26 mouse cellular contexts compared by ENCODE assay signal in genomic region chr16:89962876-89963275, GRCm38 (mm10).
DNase-seq lines count a peak whose midpoint lies in the region; ATAC-seq lines count a peak whose summit lies in the region.
"Had no signal": no experiment of that assay in that cellular context is flagged by ENCODE, and none has a peak within 500 bp of the region (broad histone marks: within the 10 kb centered on the region; RNA-seq: fewer than 3 reads in every experiment).

No protein-coding gene starts in this region.

- no peak overlapping the region for H3K4me3 ChIP-seq in liver, embryonic 16.5 days (ENCODE audit: low read depth, low read length)
- H3K4me3 ChIP-seq in liver, embryonic 12.5 days: no peak overlapping the region
- no peak overlapping the region for H3K4me3 ChIP-seq in stomach, embryonic 14.5 days (ENCODE audit: low read depth, low read length)
- H3K4me3 ChIP-seq: embryonic facial prominence, embryonic 15.5 days; heart, embryonic 12.5 days; hindbrain, embryonic 10.5 days; limb, embryonic 15.5 days; lung, embryonic 15.5 days; midbrain, embryonic 15.5 days; neural tube, embryonic 12.5 days had no signal

- peak; percentile 68; the same call in 1 of the 2 replicates for ATAC-seq in liver, embryonic 16.5 days (ENCODE audit: low read depth)
- ATAC-seq in liver, embryonic 12.5 days: no peak
- ATAC-seq in stomach, embryonic 14.5 days (ENCODE audit: insufficient number of reproducible peaks, insufficient read depth, low FRiP score, low read depth): peak; percentile 49; the same call in 1 of the 2 replicates
- ATAC-seq: forebrain, embryonic 14.5 days; hindbrain, embryonic 16.5 days; midbrain, embryonic 15.5 days had no signal

- H3K36me3 ChIP-seq in liver, embryonic 16.5 days (ENCODE audit: control insufficient read depth, insufficient read depth): no peaks in the 10 kb centered on the region
- 0 out of 2 replicates have a peak, but pooled peaks cover 3% of the 10 kb centered on the region for H3K36me3 ChIP-seq in liver, embryonic 12.5 days
- no peaks in the 10 kb centered on the region for H3K36me3 ChIP-seq in stomach, embryonic 14.5 days (ENCODE audit: control insufficient read depth, insufficient read depth, low read length)
- H3K36me3 ChIP-seq: embryonic facial prominence, embryonic 15.5 days; heart, embryonic 12.5 days; limb, embryonic 15.5 days; lung, embryonic 15.5 days; midbrain, embryonic 15.5 days had no signal

- H3K27ac ChIP-seq in liver, embryonic 16.5 days (ENCODE audit: low read length): no peak overlapping the region
- H3K27ac ChIP-seq in liver, embryonic 12.5 days: no peak overlapping the region
- no peak overlapping the region for H3K27ac ChIP-seq in stomach, embryonic 14.5 days (ENCODE audit: low read length)
- H3K27ac ChIP-seq: embryonic facial prominence, embryonic 15.5 days; hindbrain, embryonic 10.5 days; limb, embryonic 15.5 days; lung, embryonic 15.5 days; midbrain, embryonic 15.5 days; neural tube, embryonic 12.5 days had no signal

- no peak overlapping the region for H3K9ac ChIP-seq in liver, embryonic 16.5 days (ENCODE audit: low read depth, low read length)
- no peak overlapping the region for H3K9ac ChIP-seq in liver, embryonic 12.5 days
- no peak overlapping the region for H3K9ac ChIP-seq in stomach, embryonic 14.5 days (replicated peaks; ENCODE audit: low read depth, low read length)
- H3K9ac ChIP-seq: embryonic facial prominence, embryonic 15.5 days; heart, embryonic 12.5 days; limb, embryonic 15.5 days; lung, embryonic 15.5 days; midbrain, embryonic 15.5 days; neural tube, embryonic 12.5 days had no signal

- no peaks in the 10 kb centered on the region; the same call in 1 of the 2 replicates for H3K4me1 ChIP-seq in liver, embryonic 16.5 days (ENCODE audit: control insufficient read depth, low read depth, low read length)
- peaks cover 12% of the 10 kb centered on the region for H3K4me1 ChIP-seq in liver, embryonic 12.5 days
- peaks cover 12% of the 10 kb centered on the region; the same call in 1 of the 2 replicates for H3K4me1 ChIP-seq in stomach, embryonic 14.5 days (ENCODE audit: control insufficient read depth, insufficient read depth, low read length)

- H3K9me3 ChIP-seq in liver, embryonic 16.5 days (replicated peaks; ENCODE audit: control insufficient read depth, low read length): no peaks in the 10 kb centered on the region
- H3K9me3 ChIP-seq in liver, embryonic 12.5 days (replicated peaks): 0 out of 2 replicates have a peak, but pooled peaks cover 7% of the 10 kb centered on the region
- H3K9me3 ChIP-seq in stomach, embryonic 14.5 days (ENCODE audit: control insufficient read depth, low read depth, low read length): peaks cover 9% of the 10 kb centered on the region; the same call in 1 of the 2 replicates
- H3K9me3 ChIP-seq: limb, embryonic 15.5 days; lung, embryonic 15.5 days; neural tube, embryonic 12.5 days had no signal

- 80% methylated on average over 14 of the region's 14 CpGs for WGBS in liver, embryonic 16.5 days (ENCODE audit: insufficient replicate concordance)
- 84% methylated on average over 14 of the region's 14 CpGs for WGBS in liver, embryonic 12.5 days (ENCODE audit: insufficient replicate concordance)
- WGBS in stomach, embryonic 14.5 days: 77% methylated on average over 14 of the region's 14 CpGs

- H3K27me3 ChIP-seq in liver, embryonic 16.5 days (ENCODE audit: control insufficient read depth, insufficient read depth, low read depth, low read length): peaks cover 30% of the 10 kb centered on the region
- H3K27me3 ChIP-seq in liver, embryonic 12.5 days (replicated peaks): peaks cover 44% of the 10 kb centered on the region
- H3K27me3 ChIP-seq in stomach, embryonic 14.5 days (ENCODE audit: control insufficient read depth, insufficient read depth, low read length): no peaks in the 10 kb centered on the region
- H3K27me3 ChIP-seq: embryonic facial prominence, embryonic 15.5 days; heart, embryonic 12.5 days; limb, embryonic 15.5 days; neural tube, embryonic 12.5 days had no signal

- DNase-seq in kidney, adult 11 months: peak; percentile 32
- DNase-seq in kidney, adult 18-20 months: no peak
- DNase-seq in urinary bladder, postnatal 14 days (ENCODE audit: low spot score): no peak
- no peak for DNase-seq in yolk sac, embryonic 10.5 days (ENCODE audit: low spot score)
- DNase-seq: adrenal gland, postnatal 10 days; cerebellum, adult 2 months; cerebellum, postnatal 36 days; embryo, embryonic 11 days; heart, postnatal 10 days; layer of hippocampus, adult 9-11 months; left cerebral cortex, postnatal 4 days; lung, postnatal 4 days; right cerebral cortex, postnatal 14 days; thymus, postnatal 25 days had no signal

- H3K4me2 ChIP-seq in liver, embryonic 16.5 days (ENCODE audit: low read depth, low read length): no peak overlapping the region
- no peak overlapping the region for H3K4me2 ChIP-seq in liver, embryonic 12.5 days
- H3K4me2 ChIP-seq in stomach, embryonic 14.5 days (replicated peaks; ENCODE audit: low read depth, low read length): no peak overlapping the region
- H3K4me2 ChIP-seq: embryonic facial prominence, embryonic 15.5 days; heart, embryonic 12.5 days; limb, embryonic 15.5 days; lung, embryonic 15.5 days; midbrain, embryonic 15.5 days; neural tube, embryonic 12.5 days had no signal
